Mouse (Mus musculus) testis, adult 2 months (tissue): ENCODE measurements around the gene Lrrc75a.

Experiments used
- CTCF ChIP-seq: fragments of 200-500 bp; IDR thresholded peaks from 2 replicates; pipeline ENCODE4 v1.5.1; 2012; ENCODE audit warnings: low read depth, mild to moderate bottlenecking, inconsistent platforms, low read length, moderate library complexity; ENCODE audit not compliant: control insufficient read depth, insufficient read depth, insufficient replicate concordance
- POLR2A ChIP-seq: fragments of 200-500 bp; IDR thresholded peaks from 2 replicates; pipeline ENCODE4 v1.6.1; 2012; ENCODE audit warnings: low read depth, mild to moderate bottlenecking, inconsistent platforms, low read length, moderate library complexity; ENCODE audit not compliant: control insufficient read depth

DNA sequence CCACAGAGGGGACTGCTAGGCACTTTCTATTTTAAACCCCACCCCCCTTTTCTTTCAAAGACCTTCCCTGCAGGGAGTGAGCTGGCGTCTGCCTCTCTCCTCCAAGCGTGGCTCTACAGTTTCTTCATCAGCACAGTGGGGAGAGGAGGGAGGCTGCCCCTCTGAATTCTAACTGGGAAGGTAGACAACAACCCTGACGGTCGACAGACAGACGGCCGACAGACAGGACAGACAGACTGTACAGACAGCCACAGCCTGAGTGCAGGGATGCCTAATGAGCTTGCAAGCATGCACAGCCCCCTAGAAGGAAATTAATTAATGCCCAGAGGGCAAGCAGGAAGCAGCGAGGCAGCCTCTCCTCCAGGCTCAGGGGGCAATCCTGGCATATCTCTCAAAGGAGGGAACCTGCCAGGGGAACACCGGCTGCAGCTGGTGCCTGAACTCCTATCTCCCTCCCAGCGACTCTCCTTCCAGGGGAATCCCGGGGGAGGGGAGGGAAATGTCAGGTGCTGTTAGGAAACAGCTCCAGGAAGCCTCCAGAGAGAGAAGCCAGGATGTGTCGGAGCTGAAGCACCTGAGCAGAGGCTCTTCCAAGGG is 18.0 kb downstream of the Lrrc75a start:
- TF ChIP-seq CTCF (no peak), POLR2A (no peak)
